Mouse (Mus musculus): ENCODE measurements at regions not wholly inside any gene's neighbourhood (a gene's known extent, or its start where the extent isn't known, plus 50 kb on each side); places are given as distances from the start of the nearest gene placed in this dataset.

DNA sequence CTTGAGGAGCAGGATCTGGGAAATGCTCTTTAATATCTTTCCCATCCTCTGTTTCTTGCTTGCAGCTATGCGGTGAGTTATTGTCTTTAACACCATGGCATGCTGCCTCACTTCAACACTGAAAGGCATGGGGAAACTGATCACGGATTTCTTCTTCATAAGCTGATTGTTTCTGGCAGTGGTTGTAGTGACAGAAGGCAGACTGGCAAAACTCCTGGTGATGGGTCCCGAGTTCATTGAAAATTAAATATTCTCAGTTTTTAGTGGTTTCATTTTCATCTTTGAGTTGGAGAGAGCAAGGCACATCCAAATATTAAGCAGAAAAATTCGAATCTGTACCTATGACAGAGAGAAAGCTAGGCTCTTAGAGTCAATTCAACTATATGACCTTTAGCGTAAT lies 617.0 kb upstream of the Kirrel3 start:
- no peak for TF ChIP-seq CTCF (IDR thresholded peaks at IDR 0.05)
- no peak for TF ChIP-seq POLR2A (IDR thresholded peaks at IDR 0.05; ENCODE audit: insufficient read depth, low read depth, low read length)

Measured in heart, adult 2 months (tissue).